Mouse (Mus musculus) C2C12 (cell line): ENCODE data around the gene Large2.

Experiments
- CEBPB ChIP-seq: IDR thresholded peaks from one replicate; pipeline ENCODE4 v1.6.1; 2011; ENCODE audit warnings: low read depth, mild to moderate bottlenecking, control low read depth, moderate library complexity
- MAX ChIP-seq: IDR thresholded peaks from one replicate; pipeline ENCODE4 v1.6.1; 2011; ENCODE audit warnings: mild to moderate bottlenecking, control low read depth

DNA sequence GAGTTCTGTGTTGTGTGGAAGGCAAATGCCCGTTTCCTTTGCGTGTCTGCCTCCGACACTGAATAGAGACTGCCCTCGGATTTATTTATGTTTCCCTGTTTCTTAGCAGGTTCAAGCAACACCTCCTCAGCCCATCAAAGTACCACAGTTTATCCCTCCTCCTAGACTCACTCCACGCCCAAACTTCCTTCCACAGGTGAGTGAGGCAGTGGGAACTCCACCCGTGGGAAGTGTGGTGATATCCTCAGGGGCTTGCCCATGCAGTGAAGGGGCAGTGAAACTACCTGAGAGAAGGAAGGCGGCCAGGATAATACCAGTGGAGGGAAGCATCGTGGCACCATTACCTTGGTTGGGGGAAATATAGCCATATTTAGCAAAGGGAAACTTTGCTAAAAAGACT lies 46.5 kb downstream of the Large2 start:
- TF ChIP-seq CEBPB (no peak), MAX (no peak)
